Mouse (Mus musculus) adrenal gland, postnatal 0 days (tissue): ENCODE results near the gene Olfr1410. TPM values are rescaled to one million over a fixed set of nuclear protein-coding genes. Genes with fewer than 3 reads are reported as not detected.

Source experiments
- polyA plus RNA-seq: library from polyadenylated mRNA; unstranded; fragments of >200 nt; fragmentation: Nextera tagmentation; extraction: Ambion mirVana; gene quantifications from 2 replicates; pipeline ENCODE4 v1.2.1, GENCODE M21; 2015

Gene Olfr1410
- polyA plus RNA-seq: not detected in 2 replicates

GRCm38 (mm10) chr1:92605482-92605881 lies at the start of gene Olfr1410:
Gene Olfr1410 (plus strand): TSS chr1:92605782.

GRCm38 (mm10) chr1:92571022-92571421 lies 34.6 kb upstream of the Olfr1410 start, which contains the start of gene Olfr1413:
Gene Olfr1413 (plus strand): TSS chr1:92571322.

DNA sequence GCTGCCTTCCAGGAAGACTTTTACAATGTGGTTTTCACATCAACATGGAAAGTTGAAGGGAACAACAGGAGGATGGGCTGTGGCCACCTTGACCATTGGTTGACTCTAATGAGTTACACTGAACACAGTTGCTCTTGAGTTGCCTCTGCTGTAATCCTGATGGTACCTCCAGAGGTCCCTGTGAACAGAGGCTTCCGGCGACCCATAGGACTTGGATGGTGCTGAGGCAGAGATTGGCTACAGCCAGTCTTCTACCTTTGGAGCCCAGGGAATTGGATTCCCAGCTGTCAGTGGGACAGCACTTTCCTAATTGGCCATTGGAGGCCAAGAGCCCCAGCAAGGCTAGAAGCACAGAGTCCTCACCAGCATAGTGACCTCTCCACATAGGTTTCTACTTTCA lies 20.1 kb upstream of the Olfr1410 start, which contains the start of gene Olfr1412:
Gene Olfr1412 (plus strand): TSS at position 301 of the 400 bp plus-strand sequence.

GRCm38 (mm10) chr1:92594111-92594510 lies 11.5 kb upstream of the Olfr1410 start, which contains the start of gene Olfr1411:
Gene Olfr1411 (plus strand): TSS chr1:92594411.

GRCm38 (mm10) chr1:92617488-92617887 lies 11.9 kb downstream of the Olfr1410 start, which contains the start of gene Olfr12:
Gene Olfr12 (plus strand): TSS chr1:92617788.

GRCm38 (mm10) chr1:92641514-92642272 lies 36.1 kb downstream of the Olfr1410 start, which contains the start of gene Cops9:
Gene Cops9 (minus strand): TSS chr1:92641985.

GRCm38 (mm10) chr1:92648673-92649072 lies 43.1 kb downstream of the Olfr1410 start, which contains the start of gene Otos:
Gene Otos (minus strand): TSS chr1:92648841.

Other genes starting within 250 kb of the Olfr1410 start
- gene Ndufa10, start 131.9 kb upstream of the Olfr1410 start, polyA plus RNA-seq: 133 and 210 TPM in 2 replicates
- not detected in 2 replicates for gene Olfr1416, start 120.7 kb upstream of the Olfr1410 start, polyA plus RNA-seq
- gene Olfr1415, start 109.7 kb upstream of the Olfr1410 start, polyA plus RNA-seq: not detected in 2 replicates
- not detected in 2 replicates for gene Olfr1414, start 87.1 kb upstream of the Olfr1410 start, polyA plus RNA-seq
- gene Olfr1413, start 34.5 kb upstream of the Olfr1410 start, polyA plus RNA-seq: not detected in 2 replicates
- not detected in 2 replicates for gene Olfr1412, start 20.0 kb upstream of the Olfr1410 start, polyA plus RNA-seq
- gene Olfr1411, start 11.4 kb upstream of the Olfr1410 start, polyA plus RNA-seq: not detected in 2 replicates
- gene Olfr12, start 12.0 kb downstream of the Olfr1410 start, polyA plus RNA-seq: not detected in 2 replicates
- gene Cops9, start 36.2 kb downstream of the Olfr1410 start, polyA plus RNA-seq: 744 and 1,302 TPM in 2 replicates
- 0.19 TPM in 2 replicates for gene Otos, start 43.1 kb downstream of the Olfr1410 start, polyA plus RNA-seq
- 31.6 and 35.1 TPM in 2 replicates for gene Gpc1, start 225.9 kb downstream of the Olfr1410 start, polyA plus RNA-seq